Mouse (Mus musculus): ENCODE measurements at regions not wholly inside any gene's neighbourhood (a gene's known extent, or its start where the extent isn't known, plus 50 kb on each side); places are given as distances from the start of the nearest gene placed in this dataset.

GRCm38 (mm10) chr6:135472495-135472894, 110.2 kb downstream of the Emp1 start:
- TF ChIP-seq CTCF (IDR thresholded peaks at IDR 0.05; ENCODE audit: insufficient read depth, low read depth, low read length) (no peak), POLR2A (IDR thresholded peaks at IDR 0.05; ENCODE audit: insufficient read depth, low read depth, low read length) (no peak)
